Comparison of ENCODE assay signal across 9 mouse cellular contexts in genomic region chr1:69785129-69785528, GRCm38 (mm10). TPM values are rescaled to one million over a fixed set of nuclear protein-coding genes. Genes with fewer than 3 reads are reported as not detected.
DNase-seq lines count a peak whose midpoint lies in the region; ATAC-seq and TF ChIP-seq lines count a peak whose summit lies in the region.
"Had no signal": no experiment of that assay in that cellular context is flagged by ENCODE, and none has a peak within 500 bp of the region (broad histone marks: within the 10 kb centered on the region; RNA-seq: fewer than 3 reads in every experiment).

No protein-coding gene starts in this region.

- no peak overlapping the region for H3K4me3 ChIP-seq in heart, adult 2 months
- no peak overlapping the region for H3K4me3 ChIP-seq in heart, embryonic 12.5 days
- H3K4me3 ChIP-seq in kidney, postnatal 0 days (replicated peaks; ENCODE audit: low read depth, low read length), result no peak overlapping the region
- H3K4me3 ChIP-seq: neural tube, embryonic 13.5 days had no signal

- no peaks in the 10 kb centered on the region for H3K9me3 ChIP-seq in heart, embryonic 12.5 days (replicated peaks)
- H3K9me3 ChIP-seq in kidney, postnatal 0 days (replicated peaks; ENCODE audit: low read length), result no peaks in the 10 kb centered on the region
- H3K9me3 ChIP-seq: neural tube, embryonic 13.5 days had no signal

- H3K79me2 ChIP-seq in heart, adult 2 months (replicated peaks; ENCODE audit: control insufficient read depth, insufficient read depth, low read length), result no peaks in the 10 kb centered on the region

- intact Hi-C loops in heart, adult 2 months (cut with DNase I), result no loop called here

- no peak overlapping the region for H3K27ac ChIP-seq in heart, adult 2 months
- H3K27ac ChIP-seq in heart, embryonic 12.5 days (ENCODE audit: poor library complexity, severe bottlenecking), result no peak overlapping the region
- no peak overlapping the region for H3K27ac ChIP-seq in kidney, postnatal 0 days
- H3K27ac ChIP-seq: neural tube, embryonic 13.5 days had no signal

- no peak for TF ChIP-seq EP300 in heart, adult 2 months (IDR thresholded peaks at IDR 0.05; ENCODE audit: insufficient read depth, low read depth, low read length)

- peak; percentile 78 for TF ChIP-seq CTCF in heart, adult 2 months (IDR thresholded peaks at IDR 0.05)
- TF ChIP-seq CTCF in kidney, postnatal 0 days (IDR thresholded peaks at IDR 0.05; ENCODE audit: low read depth), result peak; percentile 82

- no peak overlapping the region for H3K9ac ChIP-seq in heart, adult 2 months (ENCODE audit: low read depth, low read length)
- no peak overlapping the region for H3K9ac ChIP-seq in heart, embryonic 12.5 days
- no peak overlapping the region for H3K9ac ChIP-seq in kidney, postnatal 0 days (ENCODE audit: low read depth, low read length)
- H3K9ac ChIP-seq: neural tube, embryonic 13.5 days had no signal

- TF ChIP-seq POLR2A in heart, adult 2 months (IDR thresholded peaks at IDR 0.05; ENCODE audit: insufficient read depth, low read depth, low read length), result no peak

- 4% methylated on average over 6 of the region's 6 CpGs for WGBS in heart, adult 2 months
- 10% methylated on average over 6 of the region's 6 CpGs for WGBS in heart, embryonic 12.5 days
- 6% methylated on average over 6 of the region's 6 CpGs for WGBS in kidney, postnatal 0 days

- H3K4me1 ChIP-seq in heart, adult 2 months (ENCODE audit: control insufficient read depth, insufficient read depth, low read length), result no peaks in the 10 kb centered on the region
- no peaks in the 10 kb centered on the region for H3K4me1 ChIP-seq in heart, embryonic 12.5 days (replicated peaks)
- no peaks in the 10 kb centered on the region for H3K4me1 ChIP-seq in kidney, postnatal 0 days (replicated peaks; ENCODE audit: insufficient read depth, low read length)
- H3K4me1 ChIP-seq: neural tube, embryonic 13.5 days had no signal

- no peaks in the 10 kb centered on the region for H3K36me3 ChIP-seq in heart, adult 2 months (ENCODE audit: control insufficient read depth, insufficient read depth, low read length)
- H3K36me3 ChIP-seq in heart, embryonic 12.5 days, result no peaks in the 10 kb centered on the region
- no peaks in the 10 kb centered on the region for H3K36me3 ChIP-seq in kidney, postnatal 0 days (ENCODE audit: insufficient read depth, low read length)
- H3K36me3 ChIP-seq: neural tube, embryonic 13.5 days had no signal

- no peaks in the 10 kb centered on the region for H3K27me3 ChIP-seq in heart, adult 2 months (ENCODE audit: control insufficient read depth, insufficient read depth, low read length)
- H3K27me3 ChIP-seq in heart, embryonic 12.5 days (replicated peaks), result no peaks in the 10 kb centered on the region
- no peaks in the 10 kb centered on the region for H3K27me3 ChIP-seq in kidney, postnatal 0 days (ENCODE audit: insufficient read depth, low read length)
- H3K27me3 ChIP-seq: neural tube, embryonic 13.5 days had no signal

- H3K4me2 ChIP-seq in heart, embryonic 12.5 days, result no peak overlapping the region
- H3K4me2 ChIP-seq in kidney, postnatal 0 days (ENCODE audit: low read length), result no peak overlapping the region
- H3K4me2 ChIP-seq: neural tube, embryonic 13.5 days had no signal

- DNase-seq in heart, adult 2 months, result peak in 1 of 2 experiments; percentile 18
- peak; percentile 32 to 67 for DNase-seq in right cerebral cortex, adult 2 months (ENCODE audit: low spot score in 2 of 2)
- no peak for DNase-seq in right cerebral cortex, postnatal 25 days
- DNase-seq in brain, embryonic 18.5 days (ENCODE audit: low read depth, low spot score), result peak; percentile 42
- DNase-seq in kidney, postnatal 0 days (ENCODE audit: low spot score), result peak; percentile 88
- no peak for DNase-seq in ovary, postnatal 10 days (ENCODE audit: low spot score)

- ATAC-seq in heart, embryonic 12.5 days (ENCODE audit: insufficient number of reproducible peaks, low FRiP score), result no peak
- no peak for ATAC-seq in kidney, postnatal 0 days (replicated peaks; ENCODE audit: low FRiP score, low read depth)
- ATAC-seq in megakaryocyte-erythroid progenitor cell, adult 5-6 weeks (replicated peaks; ENCODE audit: low FRiP score, low TSS enrichment, poor library complexity, severe bottlenecking), result 0 out of 2 replicates have a peak, but pooled peaks have one; percentile 62

RNA-seq across cellular contexts. Expression of gene Spag16, which starts 41.6 kb away (rescaled TPM):
- total RNA-seq in heart, adult 2 months (2021), result not detected
- polyA plus RNA-seq in heart, adult 2 months (2012; rRNA removed), result 0.47 TPM in 1 of 2 replicates, not detected in the other
- 0.66 and 0.83 TPM in 2 replicates for polyA plus RNA-seq in heart, embryonic 12.5 days (2016; fragmentation: Nextera tagmentation; extraction: Ambion mirVana)
- 0.56 and 0.71 TPM in 2 replicates for polyA plus RNA-seq in kidney, postnatal 0 days (2015; fragmentation: Nextera tagmentation; extraction: Ambion mirVana)
- not detected in 2 replicates for total RNA-seq in megakaryocyte-erythroid progenitor cell, adult 5-6 weeks (2014; fragmentation: Nextera tagmentation)
- total RNA-seq in megakaryocyte-erythroid progenitor cell, adult 5-6 weeks (2017), result not detected in 2 replicates

Comparison
In these comparisons a context has a peak if more than half of its experiments do, and no peak if none do; other contexts are left out.
1. DNase-seq: peak in right cerebral cortex, adult 2 months (2 of 2), brain, embryonic 18.5 days (single experiment) and kidney, postnatal 0 days (single experiment); none in right cerebral cortex, postnatal 25 days (single experiment) and ovary, postnatal 10 days (single experiment).